Mouse (Mus musculus) hindbrain, embryonic 10.5 days (tissue): ENCODE results near the gene Slc26a8. TPM values are rescaled to one million over a fixed set of nuclear protein-coding genes. Genes with fewer than 3 reads are reported as not detected.

Experiments used
- DNase-seq: peaks from one replicate; pipeline ENCODE4 v3.0.0-alpha.2; 2017; ENCODE audit warnings: low spot score
- H3K27ac ChIP-seq: fragments of 300-500 bp; sonication (generic); 2 replicates; pipeline ENCODE4 v1.5.1; 2016; ENCODE audit warnings: mild to moderate bottlenecking, moderate library complexity
- H3K27me3 ChIP-seq: fragments of 300-500 bp; sonication (generic); 2 replicates; pipeline ENCODE4 v1.6.1; 2016; ENCODE audit warnings: mild to moderate bottlenecking; ENCODE audit not compliant: poor library complexity, insufficient read depth, severe bottlenecking
- H3K36me3 ChIP-seq: fragments of 300-500 bp; sonication (generic); 2 replicates; pipeline ENCODE4 v1.6.1; 2016; ENCODE audit warnings: mild to moderate bottlenecking, moderate library complexity
- H3K4me1 ChIP-seq: fragments of 300-500 bp; sonication (generic); replicated peaks from 2 replicates; pipeline ENCODE4 v1.6.1; 2016; ENCODE audit warnings: mild to moderate bottlenecking
- H3K4me3 ChIP-seq: fragments of 300-500 bp; sonication (generic); 2 replicates; pipeline ENCODE4 v1.5.1; 2016; ENCODE audit warnings: mild to moderate bottlenecking, moderate library complexity
- H3K9me3 ChIP-seq: fragments of 300-500 bp; sonication (generic); 2 replicates; pipeline ENCODE4 v1.6.1; 2016; ENCODE audit warnings: mild to moderate bottlenecking, moderate library complexity
- WGBS: fragments of 180-500 bp; shearing (Covaris S2); methylation state at CpG from one replicate; pipeline ENCODE4 v1.1.7; 2016; 5-methylcytosine and 5-hydroxymethylcytosine counted together
- polyA plus RNA-seq: library from polyadenylated mRNA; unstranded; fragments of >200 nt; fragmentation: Nextera tagmentation; extraction: Ambion mirVana; gene quantifications from 2 replicates; pipeline ENCODE4 v1.2.1, GENCODE M21; 2016

The Slc26a8 gene
- polyA plus RNA-seq, 1 experiment from 2014 or later, result 0.41 TPM

DNA sequence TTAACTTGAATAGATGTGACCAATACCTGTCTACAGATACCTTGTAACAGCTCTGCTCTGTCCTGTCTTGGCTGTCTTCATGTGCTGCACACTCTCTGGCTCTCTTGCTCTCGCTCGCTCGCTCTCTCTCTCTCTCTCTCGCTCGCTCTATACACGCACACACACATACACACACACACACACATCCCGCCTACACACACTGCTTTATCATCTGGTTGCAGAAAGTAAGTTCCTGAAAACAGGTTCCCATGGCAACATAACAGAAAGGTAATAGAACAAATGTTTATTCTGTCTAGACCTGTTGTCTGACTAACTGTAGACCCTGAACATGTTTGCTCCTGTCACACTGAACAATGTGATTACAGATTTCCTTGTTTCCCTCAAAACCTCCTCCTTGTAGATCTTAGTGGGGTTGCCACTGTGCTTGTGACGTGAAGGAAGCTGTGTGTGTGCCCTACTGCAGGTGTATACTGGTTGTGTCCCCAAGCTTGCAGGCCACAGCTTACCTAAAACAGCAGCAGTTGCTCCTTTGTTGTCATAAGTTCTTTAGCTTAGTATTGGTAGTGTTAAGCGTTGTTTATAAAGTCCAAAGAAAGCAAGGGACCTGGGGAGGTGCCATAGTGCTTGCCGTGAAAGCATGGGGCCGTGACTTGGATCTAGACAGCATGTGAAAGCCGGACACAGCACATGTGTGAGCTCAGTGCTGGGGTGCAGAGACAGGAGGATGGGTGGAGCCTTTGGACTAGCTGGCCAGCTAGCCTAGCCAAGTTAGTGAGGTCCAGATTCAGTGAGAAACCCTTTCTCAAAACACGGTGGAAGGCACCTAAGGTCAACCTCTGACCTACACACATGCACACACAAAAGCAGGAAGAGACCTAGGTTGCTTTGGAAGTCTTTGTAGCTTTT lies 7.5 kb upstream of the Slc26a8 start:
- Histone ChIP-seq H3K27ac (peak overlapping the region; percentile 9; the same call in 1 of the 2 replicates), H3K9me3 (no peaks in the 10 kb centered on the region), H3K4me3 (no peak overlapping the region), H3K36me3 (peaks cover 4% of the 10 kb centered on the region; the same call in 1 of the 2 replicates), H3K27me3 (no peaks in the 10 kb centered on the region), H3K4me1 (peaks cover 41% of the 10 kb centered on the region)
- 86% methylated on average over 13 of the region's 13 CpGs for WGBS
- DNase-seq, result no peak

DNA sequence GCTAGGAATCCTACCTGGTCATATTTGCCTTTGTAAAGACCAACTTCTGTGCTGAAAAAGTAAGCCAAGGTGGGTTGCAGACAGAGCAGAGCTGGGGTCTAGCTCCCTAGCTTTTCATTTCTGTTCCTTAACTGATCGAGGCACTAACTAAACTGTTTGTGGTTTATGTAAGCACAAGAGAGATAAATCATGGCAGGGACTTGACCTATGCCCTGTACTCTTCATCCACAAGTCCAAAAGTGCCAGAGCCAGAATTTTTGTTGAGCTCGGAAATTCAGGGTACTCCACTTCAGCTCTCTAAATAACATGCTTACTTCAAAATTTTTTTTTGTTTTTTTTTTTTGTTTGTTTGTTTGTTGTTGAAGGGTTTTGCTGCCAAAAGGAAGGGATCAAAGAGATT lies 6.6 kb upstream of the Slc26a8 start:
- Histone ChIP-seq H3K4me1 (peaks cover 43% of the 10 kb centered on the region), H3K36me3 (peaks cover 1% of the 10 kb centered on the region; the same call in 1 of the 2 replicates), H3K27me3 (no peaks in the 10 kb centered on the region), H3K9me3 (no peaks in the 10 kb centered on the region), H3K27ac (no peak overlapping the region), H3K4me3 (no peak overlapping the region)
- WGBS, result 74% methylated on average over 2 of the region's 2 CpGs
- no peak for DNase-seq

DNA sequence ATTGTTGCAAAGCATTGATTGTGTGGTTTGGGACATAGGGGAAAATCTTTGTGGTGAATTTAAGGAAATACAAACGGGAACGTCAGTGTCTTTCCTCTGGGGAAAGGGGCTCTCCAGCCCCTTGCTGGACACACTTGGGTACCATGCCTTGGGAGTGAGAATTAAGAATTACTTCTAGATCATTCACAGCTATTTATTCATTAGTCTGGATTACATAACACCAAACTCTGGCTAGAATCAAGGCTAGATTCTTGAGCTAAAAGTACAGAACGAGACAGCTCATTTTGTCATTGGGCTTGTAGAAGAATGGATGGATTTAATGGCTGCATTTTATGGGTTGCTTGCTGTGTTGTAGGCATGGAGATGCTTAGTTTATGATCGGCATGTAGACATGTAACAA lies 4.8 kb upstream of the Slc26a8 start:
- no peaks in the 10 kb centered on the region for H3K9me3 ChIP-seq
- H3K36me3 ChIP-seq, result no peaks in the 10 kb centered on the region
- 89% methylated on average over 4 of the region's 4 CpGs for WGBS
- H3K4me1 ChIP-seq, result peaks cover 52% of the 10 kb centered on the region
- no peak overlapping the region for H3K4me3 ChIP-seq
- no peak overlapping the region for H3K27ac ChIP-seq
- no peak for DNase-seq
- H3K27me3 ChIP-seq, result peaks cover 4% of the 10 kb centered on the region

- DNase-seq, result no peak
- Histone ChIP-seq H3K27ac (no peak overlapping the region), H3K36me3 (no peaks in the 10 kb centered on the region), H3K27me3 (peaks cover 12% of the 10 kb centered on the region), H3K4me1 (peaks cover 60% of the 10 kb centered on the region), H3K4me3 (no peak overlapping the region), H3K9me3 (no peaks in the 10 kb centered on the region)
- 77% methylated on average over 2 of the region's 2 CpGs for WGBS
Measured at GRCm38 (mm10) chr17:28694078-28694477, 4.0 kb upstream of the Slc26a8 start.

DNA sequence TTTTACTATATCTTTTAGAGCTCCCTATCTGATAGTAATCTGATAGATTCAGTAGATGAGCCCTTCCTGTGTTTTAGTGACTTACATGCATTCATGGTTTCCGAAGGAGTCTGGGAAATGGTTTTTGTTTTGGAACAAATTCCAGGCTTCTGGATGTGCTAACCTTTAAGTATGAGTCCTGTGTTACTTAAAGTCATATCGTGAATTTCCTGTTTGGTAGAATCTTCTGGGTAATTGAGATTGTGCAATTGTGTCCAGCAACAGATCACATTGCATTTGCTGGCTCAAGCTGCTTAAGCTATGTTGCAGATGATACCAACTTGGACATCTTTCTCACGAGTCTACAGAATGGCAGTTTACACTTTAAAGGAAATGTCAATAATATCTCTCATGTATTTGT lies 3.1 kb upstream of the Slc26a8 start:
- peaks cover 22% of the 10 kb centered on the region for H3K27me3 ChIP-seq
- H3K27ac ChIP-seq, result no peak overlapping the region
- no peaks in the 10 kb centered on the region for H3K9me3 ChIP-seq
- DNase-seq, result no peak
- H3K4me3 ChIP-seq, result peak overlapping the region; percentile 98
- H3K36me3 ChIP-seq, result no peaks in the 10 kb centered on the region
- H3K4me1 ChIP-seq, result peaks cover 55% of the 10 kb centered on the region
- 63% methylated on average over 3 of the region's 3 CpGs for WGBS

DNA sequence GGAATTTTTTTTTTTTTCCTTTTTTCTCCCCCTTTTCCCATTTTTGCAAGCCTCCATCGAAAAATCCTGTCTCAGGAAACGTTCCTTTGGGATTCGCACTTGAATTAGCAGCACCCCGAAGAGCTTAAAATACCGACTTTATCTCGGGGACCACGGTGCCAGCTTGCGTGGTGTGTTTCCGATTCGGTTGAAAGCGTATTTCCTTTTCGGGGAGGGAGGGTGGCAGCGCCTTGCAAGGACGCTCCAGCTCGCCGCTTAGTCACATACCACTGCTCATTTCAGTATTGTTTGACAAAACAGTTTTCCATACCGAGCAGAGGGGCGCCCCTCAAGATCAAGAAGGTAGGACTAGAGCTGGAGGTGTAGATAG lies 2.3 kb upstream of the Slc26a8 start:
- no peak for DNase-seq

GRCm38 (mm10) chr17:28691687-28692340 lies 1.8 kb upstream of the Slc26a8 start:
- no peaks in the 10 kb centered on the region for H3K36me3 ChIP-seq
- H3K27ac ChIP-seq, result peak overlapping the region; percentile 94
- H3K9me3 ChIP-seq, result no peaks in the 10 kb centered on the region
- H3K4me1 ChIP-seq, result peaks cover 43% of the 10 kb centered on the region
- H3K27me3 ChIP-seq, result peaks cover 23% of the 10 kb centered on the region
- under 1% methylated on average over 53 of the region's 53 CpGs for WGBS
- DNase-seq, result peak; percentile 71
- peak overlapping the region; percentile 98 for H3K4me3 ChIP-seq

More for the DNA sequence above, 2.3 kb upstream of the Slc26a8 start:
- Histone ChIP-seq H3K27me3 (peaks cover 23% of the 10 kb centered on the region), H3K27ac (peak overlapping the region; percentile 94), H3K4me1 (peaks cover 48% of the 10 kb centered on the region), H3K9me3 (no peaks in the 10 kb centered on the region), H3K4me3 (peak overlapping the region; percentile 98), H3K36me3 (no peaks in the 10 kb centered on the region)
- WGBS, result under 1% methylated on average over 18 of the region's 18 CpGs

DNA sequence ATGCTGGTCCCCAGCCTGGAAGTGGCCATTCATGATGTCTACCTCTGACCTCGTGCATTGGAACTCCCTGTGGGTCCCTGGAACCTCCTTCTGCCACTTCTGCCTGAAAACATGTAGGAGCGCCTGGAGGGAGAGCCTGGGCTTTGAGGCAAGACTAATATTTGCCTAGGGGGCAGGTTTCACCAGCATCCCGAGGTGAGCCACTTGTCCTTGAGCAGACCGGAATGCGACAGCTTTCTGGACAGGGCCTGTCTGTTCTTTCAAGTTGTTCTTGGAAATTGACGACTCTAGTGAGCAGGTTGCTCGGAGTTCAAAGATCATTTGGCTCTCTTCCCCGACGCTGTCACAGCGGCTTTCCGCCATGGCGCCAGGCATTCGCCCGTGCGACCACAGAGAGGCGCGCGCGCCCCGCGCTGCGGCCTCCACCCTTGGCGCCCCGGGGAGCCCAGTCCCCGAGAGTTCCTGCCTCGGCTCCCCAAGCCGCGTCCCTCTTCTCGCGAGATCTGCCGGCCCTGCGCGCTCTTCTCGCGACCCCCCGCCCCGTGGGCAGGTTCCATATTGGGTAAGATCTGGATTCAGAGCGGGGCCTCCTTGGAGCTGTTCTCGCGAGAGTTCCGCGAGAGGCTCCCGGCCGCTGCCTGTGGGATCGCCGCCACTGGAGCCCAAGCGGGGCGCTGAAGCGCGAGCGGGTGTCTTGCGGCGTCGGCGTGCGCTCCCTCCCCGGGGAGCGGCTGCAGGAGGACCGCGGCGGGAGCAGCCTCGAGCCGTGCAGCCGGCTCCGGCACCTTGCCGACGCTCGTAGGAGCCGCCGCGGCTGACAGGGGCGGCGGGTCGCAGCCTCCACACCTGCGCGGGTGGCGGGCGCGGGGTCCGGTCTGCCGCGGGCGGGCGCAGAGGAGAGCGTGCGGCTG lies 998 bp upstream of the Slc26a8 start, which contains the start of gene Mapk14:
Gene Mapk14, plus strand, starts transcription at position 554 of the 911 bp plus-strand sequence.
- WGBS, result under 1% methylated on average over 86 of the region's 86 CpGs
- Histone ChIP-seq H3K36me3 (no peaks in the 10 kb centered on the region), H3K4me1 (peaks cover 36% of the 10 kb centered on the region), H3K27me3 (peaks cover 23% of the 10 kb centered on the region), H3K9me3 (no peaks in the 10 kb centered on the region), H3K4me3 (peak within 1 kb of the TSS; percentile 98), H3K27ac (peak within 1 kb of the TSS; percentile 94)
- DNase-seq, result peak; percentile 100

DNA sequence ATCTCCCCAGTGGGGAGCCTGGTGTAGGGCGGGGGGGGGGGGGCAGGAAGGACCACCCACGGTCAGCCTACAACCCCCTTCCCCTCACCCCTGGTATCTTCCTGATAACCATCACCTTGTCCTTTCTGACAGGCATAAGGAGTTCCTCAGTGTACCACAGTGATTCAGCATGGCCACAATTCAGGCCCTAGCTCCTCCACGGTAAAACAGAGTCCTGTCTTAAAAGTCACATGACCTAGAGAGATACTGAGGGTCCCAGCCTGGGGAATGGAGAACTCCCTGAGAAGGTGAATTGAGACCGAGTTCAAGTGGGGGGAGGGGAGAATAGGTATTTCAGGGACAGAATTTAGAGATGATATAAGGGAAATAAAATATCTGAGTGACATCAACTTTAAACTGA lies 2.7 kb downstream of the Slc26a8 start:
- H3K27ac ChIP-seq, result no peak overlapping the region
- 51% methylated on average over 4 of the region's 4 CpGs for WGBS
- H3K4me1 ChIP-seq, result peaks cover 17% of the 10 kb centered on the region
- peaks cover 23% of the 10 kb centered on the region for H3K27me3 ChIP-seq
- no peak overlapping the region for H3K4me3 ChIP-seq
- H3K36me3 ChIP-seq, result no peaks in the 10 kb centered on the region
- H3K9me3 ChIP-seq, result no peaks in the 10 kb centered on the region
- DNase-seq, result no peak

- peaks cover 16% of the 10 kb centered on the region for H3K27me3 ChIP-seq
- no peaks in the 10 kb centered on the region for H3K9me3 ChIP-seq
- H3K27ac ChIP-seq, result no peak overlapping the region
- H3K36me3 ChIP-seq, result no peaks in the 10 kb centered on the region
- DNase-seq, result no peak
- H3K4me3 ChIP-seq, result no peak overlapping the region
- WGBS, result 85% methylated on average over 19 of the region's 19 CpGs
- H3K4me1 ChIP-seq, result peaks cover 6% of the 10 kb centered on the region
Measured at GRCm38 (mm10) chr17:28684631-28685030, 5.4 kb downstream of the Slc26a8 start.

GRCm38 (mm10) chr17:28683601-28684000 lies 6.4 kb downstream of the Slc26a8 start:
- no peak overlapping the region for H3K27ac ChIP-seq
- H3K4me3 ChIP-seq, result no peak overlapping the region
- no peaks in the 10 kb centered on the region for H3K36me3 ChIP-seq
- H3K4me1 ChIP-seq, result no peaks in the 10 kb centered on the region
- DNase-seq, result no peak
- no peaks in the 10 kb centered on the region for H3K9me3 ChIP-seq
- 69% methylated on average over 1 of the region's 1 CpGs for WGBS
- H3K27me3 ChIP-seq, result peaks cover 6% of the 10 kb centered on the region

DNA sequence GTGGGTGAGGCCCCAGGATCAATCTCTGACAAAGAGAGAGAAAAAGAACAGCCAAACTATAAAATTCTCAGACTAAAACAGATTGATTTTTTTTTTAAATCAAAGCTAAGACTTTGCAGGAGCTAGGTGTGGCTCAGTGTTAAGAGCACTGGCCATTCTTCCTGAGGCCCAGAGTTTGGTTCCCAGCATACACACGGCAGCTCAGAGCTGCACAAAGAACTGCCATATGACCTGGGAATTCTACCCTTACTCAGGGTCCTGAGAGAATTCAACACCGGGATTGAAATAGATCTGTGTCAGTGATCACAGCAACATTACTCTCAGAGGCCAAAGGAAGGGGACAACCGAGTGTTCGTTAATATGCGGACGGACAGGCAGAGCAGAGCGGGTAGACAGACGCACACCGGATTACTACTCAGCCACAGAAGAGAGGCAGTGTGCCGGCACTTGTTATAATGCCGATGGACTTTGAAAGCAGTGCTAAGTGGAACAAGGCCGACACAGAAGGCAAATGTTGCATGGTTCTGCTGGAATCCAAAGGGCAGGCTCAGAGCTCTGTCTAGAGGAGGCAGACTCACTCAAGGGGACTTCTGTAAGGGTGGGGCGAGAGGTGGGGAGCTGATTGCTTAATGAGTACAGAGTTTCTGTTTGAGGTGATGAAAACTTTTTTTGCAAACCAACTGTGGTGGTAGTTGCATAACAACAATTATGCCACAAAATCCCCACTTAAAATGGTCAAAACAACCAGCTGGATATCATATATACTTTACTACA lies 7.5 kb downstream of the Slc26a8 start:
- WGBS, result 81% methylated on average over 13 of the region's 13 CpGs
- H3K27ac ChIP-seq, result no peak overlapping the region
- H3K9me3 ChIP-seq, result no peaks in the 10 kb centered on the region
- DNase-seq, result no peak
- H3K4me1 ChIP-seq, result no peaks in the 10 kb centered on the region
- no peaks in the 10 kb centered on the region for H3K27me3 ChIP-seq
- H3K36me3 ChIP-seq, result no peaks in the 10 kb centered on the region
- H3K4me3 ChIP-seq, result no peak overlapping the region
